Mouse (Mus musculus): ENCODE measurements around the gene Phlpp1. TPM values are rescaled to one million over a fixed set of nuclear protein-coding genes. Genes with fewer than 3 reads are reported as not detected.

Gene Phlpp1
- polyA plus RNA-seq, 1 experiment from 2014 or later, result 2.2 TPM

GRCm38 (mm10) chr1:106353993-106354392 is 182.4 kb downstream of the Phlpp1 start:
- Histone ChIP-seq H3K4me3 (replicated peaks; ENCODE audit: low read length) (no peak overlapping the region), H3K9ac (ENCODE audit: low read length) (no peak overlapping the region), H3K27me3 (ENCODE audit: control insufficient read depth, insufficient read depth, low read length) (no peaks in the 10 kb centered on the region), H3K9me3 (replicated peaks; ENCODE audit: control insufficient read depth, low read length) (no peaks in the 10 kb centered on the region), H3K27ac (ENCODE audit: low read length) (no peak overlapping the region), H3K36me3 (ENCODE audit: control insufficient read depth, insufficient read depth, low read length) (no peaks in the 10 kb centered on the region), H3K4me1 (ENCODE audit: control insufficient read depth, insufficient read depth, low read length) (no peaks in the 10 kb centered on the region), H3K4me2 (ENCODE audit: low read depth, low read length) (no peak overlapping the region)
- no peak for ATAC-seq (ENCODE audit: insufficient read depth, low FRiP score)
- WGBS, result 81% methylated on average over 4 of the region's 4 CpGs

DNA sequence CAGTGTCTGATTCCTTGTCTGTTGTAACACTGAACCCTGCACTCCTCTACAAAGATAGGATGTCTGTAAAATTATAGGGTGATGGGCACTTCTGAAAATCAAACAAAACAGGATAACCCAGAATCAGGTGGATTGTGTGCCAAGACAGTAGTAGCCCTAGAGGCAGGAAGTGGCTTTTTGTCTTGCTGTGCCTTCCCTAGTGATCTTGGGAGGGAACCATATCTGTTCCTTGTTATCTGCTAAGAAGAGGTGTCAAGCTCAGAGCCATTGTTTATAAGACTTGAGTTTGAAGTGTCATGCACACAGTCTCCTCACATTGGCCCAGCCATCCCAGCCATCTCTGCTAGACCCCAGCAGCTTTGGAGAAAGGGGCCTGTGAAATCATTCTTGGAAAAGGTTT is 187.9 kb downstream of the Phlpp1 start:
- no peak for ATAC-seq (ENCODE audit: insufficient read depth, low FRiP score)
- Histone ChIP-seq H3K9me3 (replicated peaks; ENCODE audit: control insufficient read depth, low read length) (no peaks in the 10 kb centered on the region), H3K36me3 (ENCODE audit: control insufficient read depth, insufficient read depth, low read length) (no peaks in the 10 kb centered on the region), H3K27me3 (ENCODE audit: control insufficient read depth, insufficient read depth, low read length) (no peaks in the 10 kb centered on the region), H3K4me3 (replicated peaks; ENCODE audit: low read length) (no peak overlapping the region), H3K4me2 (ENCODE audit: low read depth, low read length) (no peak overlapping the region), H3K9ac (ENCODE audit: low read length) (no peak overlapping the region), H3K4me1 (ENCODE audit: control insufficient read depth, insufficient read depth, low read length) (no peaks in the 10 kb centered on the region), H3K27ac (ENCODE audit: low read length) (no peak overlapping the region)

DNA sequence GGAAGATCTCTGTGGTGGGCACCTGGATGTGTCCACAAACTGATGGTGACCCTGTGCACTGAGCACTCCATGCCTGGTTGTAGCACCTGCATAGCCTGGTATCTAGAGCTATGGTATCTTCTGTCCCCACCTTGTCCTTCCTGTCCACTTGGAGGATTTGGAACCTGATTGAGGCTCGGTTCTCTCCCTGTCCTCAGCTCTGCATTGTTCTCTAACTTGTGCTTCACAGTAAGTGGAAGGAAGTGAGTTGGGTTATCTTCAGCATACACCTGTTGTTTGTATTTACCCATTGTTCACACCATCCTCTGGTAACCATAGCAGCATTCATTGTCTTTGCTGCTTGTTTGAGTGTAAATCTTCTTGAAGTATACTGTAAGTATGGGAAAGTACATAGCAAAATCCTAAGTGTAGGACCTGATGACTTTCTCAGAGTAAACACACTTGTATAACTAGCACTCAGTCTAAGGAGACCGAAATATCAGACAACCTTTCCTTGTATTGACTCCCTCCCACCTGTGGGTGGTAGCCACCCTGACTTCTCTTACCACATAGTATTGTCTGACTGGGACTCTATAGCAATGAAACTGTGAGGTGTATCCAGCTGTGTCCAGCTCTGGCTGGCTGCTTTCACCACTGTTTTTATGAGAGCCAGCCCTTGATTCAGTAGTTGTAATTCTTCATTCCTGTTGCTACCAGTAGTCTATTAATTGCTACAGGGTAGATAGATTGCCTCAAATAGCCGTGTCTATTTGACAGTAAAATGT is 191.5 kb downstream of the Phlpp1 start:
- 74% methylated on average over 3 of the region's 3 CpGs for WGBS
- no peak for ATAC-seq (ENCODE audit: insufficient read depth, low FRiP score)
- Histone ChIP-seq H3K4me3 (replicated peaks; ENCODE audit: low read length) (no peak overlapping the region), H3K9me3 (replicated peaks; ENCODE audit: control insufficient read depth, low read length) (no peaks in the 10 kb centered on the region), H3K36me3 (ENCODE audit: control insufficient read depth, insufficient read depth, low read length) (no peaks in the 10 kb centered on the region), H3K4me1 (ENCODE audit: control insufficient read depth, insufficient read depth, low read length) (no peaks in the 10 kb centered on the region), H3K9ac (ENCODE audit: low read length) (no peak overlapping the region), H3K27ac (ENCODE audit: low read length) (no peak overlapping the region), H3K4me2 (ENCODE audit: low read depth, low read length) (no peak overlapping the region), H3K27me3 (ENCODE audit: control insufficient read depth, insufficient read depth, low read length) (no peaks in the 10 kb centered on the region)

GRCm38 (mm10) chr1:106369330-106369729 is 197.8 kb downstream of the Phlpp1 start:
- Histone ChIP-seq H3K27me3 (ENCODE audit: control insufficient read depth, insufficient read depth, low read length) (no peaks in the 10 kb centered on the region), H3K36me3 (ENCODE audit: control insufficient read depth, insufficient read depth, low read length) (no peaks in the 10 kb centered on the region), H3K4me3 (replicated peaks; ENCODE audit: low read length) (no peak overlapping the region), H3K9me3 (replicated peaks; ENCODE audit: control insufficient read depth, low read length) (no peaks in the 10 kb centered on the region), H3K9ac (ENCODE audit: low read length) (no peak overlapping the region), H3K4me1 (ENCODE audit: control insufficient read depth, insufficient read depth, low read length) (no peaks in the 10 kb centered on the region), H3K27ac (ENCODE audit: low read length) (no peak overlapping the region), H3K4me2 (ENCODE audit: low read depth, low read length) (no peak overlapping the region)
- WGBS, result 77% methylated on average over 3 of the region's 3 CpGs
- no peak for ATAC-seq (ENCODE audit: insufficient read depth, low FRiP score)

DNA sequence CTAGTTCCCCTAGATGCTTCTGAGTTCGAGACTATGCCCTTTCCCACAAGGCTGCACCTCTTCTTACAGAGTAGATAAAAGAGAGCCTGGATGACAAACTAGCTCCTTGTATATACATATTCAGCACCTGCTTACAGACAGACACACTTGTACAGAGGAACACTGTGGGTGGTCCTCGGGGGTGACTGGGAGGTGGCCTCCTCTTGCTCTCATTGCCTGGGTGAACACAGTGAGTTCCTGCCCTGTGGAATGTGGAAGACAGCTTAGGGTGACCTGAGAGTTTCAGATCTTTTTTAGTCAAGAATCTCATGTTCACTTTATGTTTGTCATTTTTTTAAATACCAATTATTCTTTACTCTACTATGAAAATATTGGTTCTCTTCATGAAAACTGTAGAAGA is 200.9 kb downstream of the Phlpp1 start:
- Histone ChIP-seq H3K27me3 (ENCODE audit: control insufficient read depth, insufficient read depth, low read length) (no peaks in the 10 kb centered on the region), H3K4me2 (ENCODE audit: low read depth, low read length) (no peak overlapping the region), H3K27ac (ENCODE audit: low read length) (no peak overlapping the region), H3K36me3 (ENCODE audit: control insufficient read depth, insufficient read depth, low read length) (no peaks in the 10 kb centered on the region), H3K9me3 (replicated peaks; ENCODE audit: control insufficient read depth, low read length) (no peaks in the 10 kb centered on the region), H3K4me3 (replicated peaks; ENCODE audit: low read length) (no peak overlapping the region), H3K4me1 (ENCODE audit: control insufficient read depth, insufficient read depth, low read length) (no peaks in the 10 kb centered on the region), H3K9ac (ENCODE audit: low read length) (no peak overlapping the region)
- no peak for ATAC-seq (ENCODE audit: insufficient read depth, low FRiP score)
- 55% methylated on average over 2 of the region's 2 CpGs for WGBS

GRCm38 (mm10) chr1:106373656-106374055 is 202.1 kb downstream of the Phlpp1 start:
- no peak overlapping the region for H3K4me2 ChIP-seq (ENCODE audit: low read depth, low read length)
- H3K9me3 ChIP-seq (replicated peaks; ENCODE audit: control insufficient read depth, low read length), result no peaks in the 10 kb centered on the region
- no peak for ATAC-seq (ENCODE audit: insufficient read depth, low FRiP score)
- H3K4me1 ChIP-seq (ENCODE audit: control insufficient read depth, insufficient read depth, low read length), result no peaks in the 10 kb centered on the region
- 91% methylated on average over 1 of the region's 1 CpGs for WGBS
- H3K27me3 ChIP-seq (ENCODE audit: control insufficient read depth, insufficient read depth, low read length), result no peaks in the 10 kb centered on the region
- H3K36me3 ChIP-seq (ENCODE audit: control insufficient read depth, insufficient read depth, low read length), result no peaks in the 10 kb centered on the region
- H3K27ac ChIP-seq (ENCODE audit: low read length), result no peak overlapping the region
- no peak overlapping the region for H3K4me3 ChIP-seq (replicated peaks; ENCODE audit: low read length)
- H3K9ac ChIP-seq (ENCODE audit: low read length), result no peak overlapping the region

DNA sequence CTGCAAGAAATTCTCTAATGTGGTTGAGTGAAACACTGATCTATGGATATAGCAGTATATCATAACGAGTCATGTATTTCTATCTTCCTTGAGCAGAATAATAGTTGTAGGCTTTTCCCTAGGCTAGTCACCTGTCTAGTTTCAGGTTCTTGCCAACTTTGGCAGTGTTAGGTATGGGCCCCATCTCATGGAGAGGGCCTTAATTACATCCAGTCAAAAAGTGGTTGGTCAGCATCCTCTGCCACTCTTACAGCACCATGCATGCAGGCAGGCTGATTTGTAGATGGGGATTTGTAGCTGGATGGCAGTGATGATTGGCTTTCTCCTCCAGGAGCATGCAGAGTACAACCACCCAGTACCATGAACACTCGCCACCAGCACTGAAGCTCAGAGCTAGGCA is 202.7 kb downstream of the Phlpp1 start:
- Histone ChIP-seq H3K27ac (ENCODE audit: low read length) (no peak overlapping the region), H3K36me3 (ENCODE audit: control insufficient read depth, insufficient read depth, low read length) (no peaks in the 10 kb centered on the region), H3K27me3 (ENCODE audit: control insufficient read depth, insufficient read depth, low read length) (no peaks in the 10 kb centered on the region), H3K4me2 (ENCODE audit: low read depth, low read length) (no peak overlapping the region), H3K4me3 (replicated peaks; ENCODE audit: low read length) (no peak overlapping the region), H3K9ac (ENCODE audit: low read length) (no peak overlapping the region), H3K9me3 (replicated peaks; ENCODE audit: control insufficient read depth, low read length) (no peaks in the 10 kb centered on the region), H3K4me1 (ENCODE audit: control insufficient read depth, insufficient read depth, low read length) (no peaks in the 10 kb centered on the region)
- ATAC-seq (ENCODE audit: insufficient read depth, low FRiP score), result no peak
- WGBS, result 87% methylated on average over 2 of the region's 2 CpGs

GRCm38 (mm10) chr1:106374971-106375370 is 203.4 kb downstream of the Phlpp1 start:
- ATAC-seq (ENCODE audit: insufficient read depth, low FRiP score), result no peak

DNA sequence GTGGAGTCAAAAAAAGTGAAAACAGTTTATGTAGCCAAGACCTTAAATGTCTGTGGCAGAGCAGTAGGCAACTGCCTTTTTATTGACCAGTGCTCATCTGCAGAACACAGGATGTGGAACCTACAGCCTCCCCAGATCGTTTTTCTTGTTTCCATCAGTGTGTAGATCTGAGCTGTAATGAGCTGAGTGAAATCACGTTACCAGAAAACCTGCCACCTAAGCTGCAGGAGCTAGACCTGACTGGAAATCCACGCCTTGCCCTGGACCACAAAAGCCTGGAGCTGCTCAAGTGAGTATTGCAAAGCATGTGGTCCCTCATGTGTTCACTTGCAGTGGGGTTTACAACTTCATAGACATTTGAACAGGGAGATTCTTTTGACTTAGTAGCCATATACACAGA is 204.5 kb downstream of the Phlpp1 start:
- H3K36me3 ChIP-seq (ENCODE audit: control insufficient read depth, insufficient read depth, low read length), result no peaks in the 10 kb centered on the region
- H3K9me3 ChIP-seq (replicated peaks; ENCODE audit: control insufficient read depth, low read length), result no peaks in the 10 kb centered on the region
- no peak overlapping the region for H3K9ac ChIP-seq (ENCODE audit: low read length)
- 56% methylated on average over 3 of the region's 3 CpGs for WGBS
- H3K27me3 ChIP-seq (ENCODE audit: control insufficient read depth, insufficient read depth, low read length), result no peaks in the 10 kb centered on the region
- H3K4me2 ChIP-seq (ENCODE audit: low read depth, low read length), result no peak overlapping the region
- no peak overlapping the region for H3K27ac ChIP-seq (ENCODE audit: low read length)
- no peak overlapping the region for H3K4me3 ChIP-seq (replicated peaks; ENCODE audit: low read length)
- no peaks in the 10 kb centered on the region for H3K4me1 ChIP-seq (ENCODE audit: control insufficient read depth, insufficient read depth, low read length)
- ATAC-seq (ENCODE audit: insufficient read depth, low FRiP score), result no peak

More at GRCm38 (mm10) chr1:106374971-106375370, 203.4 kb downstream of the Phlpp1 start:
- H3K4me1 ChIP-seq (ENCODE audit: control insufficient read depth, insufficient read depth, low read length), result no peaks in the 10 kb centered on the region
- no peaks in the 10 kb centered on the region for H3K36me3 ChIP-seq (ENCODE audit: control insufficient read depth, insufficient read depth, low read length)
- H3K27me3 ChIP-seq (ENCODE audit: control insufficient read depth, insufficient read depth, low read length), result no peaks in the 10 kb centered on the region
- H3K27ac ChIP-seq (ENCODE audit: low read length), result no peak overlapping the region
- no peak overlapping the region for H3K4me3 ChIP-seq (replicated peaks; ENCODE audit: low read length)
- no peaks in the 10 kb centered on the region for H3K9me3 ChIP-seq (replicated peaks; ENCODE audit: control insufficient read depth, low read length)
- 78% methylated on average over 4 of the region's 4 CpGs for WGBS
- no peak overlapping the region for H3K9ac ChIP-seq (ENCODE audit: low read length)
- no peak overlapping the region for H3K4me2 ChIP-seq (ENCODE audit: low read depth, low read length)

Measured in stomach, embryonic 16.5 days (tissue).